ENCODE assay signal across 7 mouse cellular contexts in genomic region chr1:164275455-164275954, GRCm38 (mm10). TPM values are rescaled to one million over a fixed set of nuclear protein-coding genes. Genes with fewer than 3 reads are reported as not detected.
A peak's percentile ranks its signal among the peaks of the same experiment; 100 is the strongest.
DNase-seq lines count a peak whose midpoint lies in the region; ATAC-seq and TF ChIP-seq lines count a peak whose summit lies in the region.

Gene Ccdc181, plus strand, starts transcription at chr1:164275585.

- no peaks in the 10 kb centered on the region for H3K27me3 ChIP-seq in embryonic facial prominence, embryonic 12.5 days
- H3K27me3 ChIP-seq in kidney, adult 2 months (replicated peaks; ENCODE audit: control insufficient read depth, insufficient read depth, low read length): no peaks in the 10 kb centered on the region; the same call in 1 of the 2 replicates
- no peaks in the 10 kb centered on the region for H3K27me3 ChIP-seq in limb, embryonic 12.5 days
- no peaks in the 10 kb centered on the region for H3K27me3 ChIP-seq in midbrain, embryonic 15.5 days (replicated peaks)
- H3K27me3 ChIP-seq in spleen, adult 2 months (ENCODE audit: control insufficient read depth, insufficient read depth, low read length): no peaks in the 10 kb centered on the region

- peak within 1 kb of the TSS; percentile 52 for H3K9ac ChIP-seq in embryonic facial prominence, embryonic 12.5 days
- H3K9ac ChIP-seq in limb, embryonic 12.5 days (replicated peaks): peak within 1 kb of the TSS; percentile 62
- peak within 1 kb of the TSS; percentile 69 for H3K9ac ChIP-seq in midbrain, embryonic 15.5 days

- ATAC-seq in embryonic facial prominence, embryonic 12.5 days (ENCODE audit: insufficient number of reproducible peaks, insufficient read depth, low FRiP score, low TSS enrichment): peak; percentile 84
- peak; percentile 87 for ATAC-seq in limb, embryonic 12.5 days (ENCODE audit: insufficient number of reproducible peaks, insufficient read depth, low FRiP score, low TSS enrichment, low read depth)
- peak; percentile 100 for ATAC-seq in midbrain, embryonic 15.5 days (replicated peaks)

- H3K4me3 ChIP-seq in embryonic facial prominence, embryonic 12.5 days: peak within 1 kb of the TSS; percentile 60
- H3K4me3 ChIP-seq in kidney, adult 2 months (ENCODE audit: insufficient read depth, low read depth, low read length): peak within 1 kb of the TSS; percentile 90
- H3K4me3 ChIP-seq in limb, embryonic 12.5 days (replicated peaks): peak within 1 kb of the TSS; percentile 62
- H3K4me3 ChIP-seq in midbrain, embryonic 15.5 days: peak within 1 kb of the TSS; percentile 66
- peak within 1 kb of the TSS; percentile 83 for H3K4me3 ChIP-seq in spleen, adult 2 months (ENCODE audit: extremely low read depth, insufficient read depth, insufficient read length)

- TF ChIP-seq CTCF in kidney, adult 2 months (conservative IDR thresholded peaks at IDR 0.05; ENCODE audit: insufficient read depth, insufficient read length, low read depth, low read length): no peak
- TF ChIP-seq CTCF in spleen, adult 2 months (IDR thresholded peaks at IDR 0.05; ENCODE audit: extremely low read depth, insufficient read depth, insufficient read length, insufficient replicate concordance): no peak

- WGBS in embryonic facial prominence, embryonic 12.5 days: under 1% methylated on average over 31 of the region's 31 CpGs
- WGBS in kidney, adult 2 months: under 1% methylated on average over 31 of the region's 31 CpGs
- WGBS in limb, embryonic 12.5 days: under 1% methylated on average over 31 of the region's 31 CpGs
- under 1% methylated on average over 31 of the region's 31 CpGs for WGBS in midbrain, embryonic 15.5 days
- WGBS in spleen, adult 2 months: under 1% methylated on average over 31 of the region's 31 CpGs

- H3K9me3 ChIP-seq in embryonic facial prominence, embryonic 12.5 days: no peaks in the 10 kb centered on the region
- no peaks in the 10 kb centered on the region for H3K9me3 ChIP-seq in limb, embryonic 12.5 days
- no peaks in the 10 kb centered on the region for H3K9me3 ChIP-seq in midbrain, embryonic 15.5 days

- TF ChIP-seq POLR2A in kidney, adult 2 months (IDR thresholded peaks at IDR 0.05; ENCODE audit: low read depth, low read length): no peak
- TF ChIP-seq POLR2A in spleen, adult 2 months (IDR thresholded peaks at IDR 0.05; ENCODE audit: low read depth, low read length): no peak

- peak; percentile 96 for DNase-seq in adrenal gland, postnatal 25 days
- DNase-seq in heart, adult 18-20 months: peak; percentile 93 to 96
- peak; percentile 97 for DNase-seq in kidney, adult 2 months
- peak; percentile 90 to 97 for DNase-seq in spleen, adult 2 months (ENCODE audit: low read depth in 1 of 2, low spot score in 2 of 2)

- H3K4me2 ChIP-seq in embryonic facial prominence, embryonic 12.5 days (replicated peaks): peak within 1 kb of the TSS; percentile 80
- H3K4me2 ChIP-seq in limb, embryonic 12.5 days: peak within 1 kb of the TSS; percentile 90
- H3K4me2 ChIP-seq in midbrain, embryonic 15.5 days: peak within 1 kb of the TSS; percentile 63

- no peaks in the 10 kb centered on the region for H3K36me3 ChIP-seq in embryonic facial prominence, embryonic 12.5 days
- no peaks in the 10 kb centered on the region for H3K36me3 ChIP-seq in kidney, adult 2 months (ENCODE audit: control insufficient read depth, insufficient read depth, low read length)
- H3K36me3 ChIP-seq in limb, embryonic 12.5 days: no peaks in the 10 kb centered on the region
- no peaks in the 10 kb centered on the region for H3K36me3 ChIP-seq in midbrain, embryonic 15.5 days (replicated peaks)
- peaks cover under 1% of the 10 kb centered on the region for H3K36me3 ChIP-seq in spleen, adult 2 months (ENCODE audit: control insufficient read depth, insufficient read depth, low read length)

- H3K27ac ChIP-seq in embryonic facial prominence, embryonic 12.5 days: peak within 1 kb of the TSS; percentile 50; the same call in 1 of the 2 replicates
- peak within 1 kb of the TSS; percentile 25; the same call in 1 of the 2 replicates for H3K27ac ChIP-seq in kidney, adult 2 months (ENCODE audit: insufficient read depth, low read depth, low read length)
- H3K27ac ChIP-seq in limb, embryonic 12.5 days: 0 out of 2 replicates have a peak within 1 kb of the TSS, but pooled peaks have one; percentile 23
- H3K27ac ChIP-seq in midbrain, embryonic 15.5 days: peak within 1 kb of the TSS; percentile 86
- 0 out of 2 replicates have a peak within 1 kb of the TSS, but pooled peaks have one; percentile 48 for H3K27ac ChIP-seq in spleen, adult 2 months (ENCODE audit: insufficient read depth, low read length)

- H3K4me1 ChIP-seq in embryonic facial prominence, embryonic 12.5 days: peaks cover 8% of the 10 kb centered on the region
- no peaks in the 10 kb centered on the region for H3K4me1 ChIP-seq in kidney, adult 2 months (ENCODE audit: control insufficient read depth, insufficient read depth, low read length)
- peaks cover 23% of the 10 kb centered on the region for H3K4me1 ChIP-seq in limb, embryonic 12.5 days (replicated peaks)
- H3K4me1 ChIP-seq in midbrain, embryonic 15.5 days: no peaks in the 10 kb centered on the region
- no peaks in the 10 kb centered on the region for H3K4me1 ChIP-seq in spleen, adult 2 months (ENCODE audit: control insufficient read depth, insufficient read depth, insufficient read length)

RNA-seq across cellular contexts. Expression of gene Ccdc181, which starts in this region (rescaled TPM):
- total RNA-seq in adrenal gland, postnatal 25 days (2021): 9.3 and 14.2 TPM in 2 replicates
- 7.4 and 8.3 TPM in 2 replicates for polyA plus RNA-seq in embryonic facial prominence, embryonic 12.5 days (2016; fragmentation: Nextera tagmentation; extraction: Ambion mirVana)
- total RNA-seq in heart, adult 18-20 months (2021): 1 to 10 TPM; 8.1 to 9.8 TPM
- 6.7 and 8.8 TPM in 2 replicates for polyA plus RNA-seq in kidney, adult 2 months (2012; rRNA removed)
- 7.3 and 7.8 TPM in 2 replicates for polyA plus RNA-seq in limb, embryonic 12.5 days (2016; fragmentation: Nextera tagmentation; extraction: Ambion mirVana)
- 24.8 and 25.7 TPM in 2 replicates for polyA plus RNA-seq in midbrain, embryonic 15.5 days (2015; fragmentation: Nextera tagmentation; extraction: Ambion mirVana)
- polyA plus RNA-seq in spleen, adult 2 months (2012; rRNA removed): 0.92 and 1.0 TPM in 2 replicates

Comparison
In these comparisons a context has a peak if more than half of its experiments do, and no peak if none do; other contexts are left out.
1. Peak in every context shown above with its lines: DNase-seq, ATAC-seq, H3K4me3 ChIP-seq and H3K27ac ChIP-seq.
2. H3K27ac ChIP-seq: peak in every context shown above with its lines; median percentile 86 in midbrain, embryonic 15.5 days; 50 in embryonic facial prominence, embryonic 12.5 days; 48 in spleen, adult 2 months; 25 in kidney, adult 2 months; 23 in limb, embryonic 12.5 days.